Mouse (Mus musculus): ENCODE measurements around the gene Il15. TPM values are rescaled to one million over a fixed set of nuclear protein-coding genes. Genes with fewer than 3 reads are reported as not detected.

Gene Il15
- polyA plus RNA-seq, 1 experiment from 2014 or later: 3.6 TPM

- no peak overlapping the region for H3K4me3 ChIP-seq (ENCODE audit: low read depth, low read length)
- no peaks in the 10 kb centered on the region for H3K36me3 ChIP-seq (ENCODE audit: control insufficient read depth, insufficient read depth, low read length)
- H3K4me2 ChIP-seq (ENCODE audit: low read depth, low read length): no peak overlapping the region
- no peak for DNase-seq (ENCODE audit: low spot score)
- 87% methylated on average over 3 of the region's 3 CpGs for WGBS
- no peaks in the 10 kb centered on the region for H3K9me3 ChIP-seq (ENCODE audit: control insufficient read depth, low read length)
- no peak for ATAC-seq (ENCODE audit: low read depth)
- no peak overlapping the region for H3K9ac ChIP-seq (ENCODE audit: low read depth, low read length)
- H3K27me3 ChIP-seq (replicated peaks; ENCODE audit: control insufficient read depth, insufficient read depth, low read length): no peaks in the 10 kb centered on the region
- H3K27ac ChIP-seq (replicated peaks; ENCODE audit: low read depth, low read length): no peak overlapping the region
- no peaks in the 10 kb centered on the region for H3K4me1 ChIP-seq (ENCODE audit: control insufficient read depth, insufficient read depth, low read length)
Observed at GRCm38 (mm10) chr8:82285866-82286265, 117.2 kb downstream of the Il15 start.

DNA sequence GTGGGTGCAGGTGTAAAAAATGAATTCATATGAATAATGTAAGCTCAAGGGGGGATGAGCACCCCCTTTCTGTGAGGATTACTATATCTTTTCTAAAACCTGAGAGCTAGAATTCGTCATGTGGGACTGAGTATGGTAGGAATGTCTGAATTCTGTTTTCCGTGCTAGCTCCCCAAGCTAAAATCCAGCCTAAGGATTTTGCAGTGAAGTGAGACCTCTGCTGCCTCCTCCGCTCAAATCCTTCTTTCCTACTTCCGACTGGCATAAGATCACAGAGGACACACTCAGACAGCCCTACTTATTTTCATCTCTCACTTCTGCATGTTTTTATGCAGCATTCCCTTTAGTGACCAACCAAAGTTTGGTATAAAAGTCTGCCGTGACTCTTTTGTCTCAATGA lies 121.0 kb downstream of the Il15 start:
- no peak for ATAC-seq (ENCODE audit: low read depth)
- no peaks in the 10 kb centered on the region for H3K36me3 ChIP-seq (ENCODE audit: control insufficient read depth, insufficient read depth, low read length)
- WGBS: 62% methylated on average over 5 of the region's 5 CpGs

More for the DNA sequence above, 121.0 kb downstream of the Il15 start:
- DNase-seq (ENCODE audit: low spot score): no peak
- H3K27ac ChIP-seq (replicated peaks; ENCODE audit: low read depth, low read length): no peak overlapping the region
- no peak overlapping the region for H3K9ac ChIP-seq (ENCODE audit: low read depth, low read length)
- H3K4me2 ChIP-seq (ENCODE audit: low read depth, low read length): no peak overlapping the region
- no peaks in the 10 kb centered on the region for H3K9me3 ChIP-seq (ENCODE audit: control insufficient read depth, low read length)
- no peaks in the 10 kb centered on the region for H3K4me1 ChIP-seq (ENCODE audit: control insufficient read depth, insufficient read depth, low read length)
- H3K27me3 ChIP-seq (replicated peaks; ENCODE audit: control insufficient read depth, insufficient read depth, low read length): no peaks in the 10 kb centered on the region
- no peak overlapping the region for H3K4me3 ChIP-seq (ENCODE audit: low read depth, low read length)

Measured in embryonic facial prominence, embryonic 14.5 days (tissue).